Mouse (Mus musculus): ENCODE results near the gene Olfr994. TPM values are rescaled to one million over a fixed set of nuclear protein-coding genes. Genes with fewer than 3 reads are reported as not detected.

The Olfr994 gene
- total and polyA plus RNA-seq, 2 experiments from 2014 or later: not detected

DNA sequence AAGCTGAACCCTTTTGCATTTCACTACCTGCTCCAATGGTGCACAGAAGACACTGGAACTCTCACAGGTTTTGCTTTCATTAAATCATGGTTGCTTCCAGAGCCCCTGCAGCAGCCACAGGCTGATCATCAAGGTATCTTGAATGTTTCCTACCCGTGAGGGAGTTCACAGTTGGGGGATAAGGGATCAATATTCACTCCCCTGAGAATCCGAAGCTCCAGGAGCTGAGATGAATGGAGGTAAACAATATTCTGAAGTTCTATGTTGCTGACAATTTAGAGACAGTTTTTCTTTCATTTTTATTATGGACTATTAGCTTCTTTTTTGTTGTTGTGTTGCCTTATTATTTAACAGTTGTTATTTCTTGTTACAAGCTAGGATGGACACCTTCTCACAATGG, 26.9 kb downstream of the Olfr994 start, which contains the start of gene Olfr992:
Gene Olfr992 (minus strand): TSS at position 101 of the 400 bp plus-strand sequence.
- TF ChIP-seq EP300 (IDR thresholded peaks at IDR 0.05; ENCODE audit: low read depth): no peak
- no peaks in the 10 kb centered on the region for H3K4me1 ChIP-seq (ENCODE audit: control insufficient read depth, insufficient read depth)
- H3K9ac ChIP-seq (replicated peaks; ENCODE audit: low read depth, low read length): no peak within 1 kb of the TSS
- no peak within 1 kb of the TSS for H3K4me3 ChIP-seq (ENCODE audit: low read depth, low read length)
- no peak within 1 kb of the TSS for H3K4me2 ChIP-seq (ENCODE audit: low read depth, low read length)
- DNase-seq (ENCODE audit: low spot score) (no peak), ATAC-seq (ENCODE audit: insufficient read depth, low read depth) (no peak)
- H3K27ac ChIP-seq (ENCODE audit: low read depth): no peak within 1 kb of the TSS
- H3K36me3 ChIP-seq (replicated peaks; ENCODE audit: control insufficient read depth, insufficient read depth, low read length): no peaks in the 10 kb centered on the region
- WGBS: 40% methylated on average over 2 of the region's 2 CpGs
- H3K27me3 ChIP-seq (ENCODE audit: control insufficient read depth, insufficient read depth, low read length): no peaks in the 10 kb centered on the region
- no peaks in the 10 kb centered on the region for H3K9me3 ChIP-seq (replicated peaks; ENCODE audit: control insufficient read depth, low read length)

Other genes with a start within 250 kb of the Olfr994 start
- gene Lrrc55, start 239.3 kb downstream of the Olfr994 start, total RNA-seq (2014; rRNA removed; ENCODE audit: low replicate concordance): 0.35 and 0.38 TPM in 2 replicates
- gene Lrrc55, start 239.3 kb downstream of the Olfr994 start, polyA plus RNA-seq (2015; fragmentation: Nextera tagmentation; extraction: Ambion mirVana): 0.40 and 0.52 TPM in 2 replicates
- not detected in 2 replicates for gene Olfr987, start 97.1 kb downstream of the Olfr994 start, total RNA-seq (2014; rRNA removed; ENCODE audit: low replicate concordance)
- not detected in 2 replicates for gene Olfr987, start 97.1 kb downstream of the Olfr994 start, polyA plus RNA-seq (2015; fragmentation: Nextera tagmentation; extraction: Ambion mirVana)
- gene Olfr988, start 73.2 kb downstream of the Olfr994 start, total RNA-seq (2014; rRNA removed; ENCODE audit: low replicate concordance): not detected in 2 replicates
- gene Olfr988, start 73.2 kb downstream of the Olfr994 start, polyA plus RNA-seq (2015; fragmentation: Nextera tagmentation; extraction: Ambion mirVana): not detected in 2 replicates
- gene Olfr992, start 27.0 kb downstream of the Olfr994 start, total RNA-seq (2014; rRNA removed; ENCODE audit: low replicate concordance): not detected in 2 replicates
- gene Olfr992, start 27.0 kb downstream of the Olfr994 start, polyA plus RNA-seq (2015; fragmentation: Nextera tagmentation; extraction: Ambion mirVana): not detected in 2 replicates
- not detected in 2 replicates for gene Olfr993, start 21.6 kb downstream of the Olfr994 start, total RNA-seq (2014; rRNA removed; ENCODE audit: low replicate concordance)
- not detected in 2 replicates for gene Olfr993, start 21.6 kb downstream of the Olfr994 start, polyA plus RNA-seq (2015; fragmentation: Nextera tagmentation; extraction: Ambion mirVana)
- not detected in 2 replicates for gene Olfr995, start 7.2 kb upstream of the Olfr994 start, total RNA-seq (2014; rRNA removed; ENCODE audit: low replicate concordance)
- not detected in 2 replicates for gene Olfr995, start 7.2 kb upstream of the Olfr994 start, polyA plus RNA-seq (2015; fragmentation: Nextera tagmentation; extraction: Ambion mirVana)
- not detected in 2 replicates for gene 4833423E24Rik, start 82.6 kb upstream of the Olfr994 start, total RNA-seq (2014; rRNA removed; ENCODE audit: low replicate concordance)
- gene 4833423E24Rik, start 82.6 kb upstream of the Olfr994 start, polyA plus RNA-seq (2015; fragmentation: Nextera tagmentation; extraction: Ambion mirVana): not detected in 2 replicates
- gene Olfr996, start 142.8 kb upstream of the Olfr994 start, total RNA-seq (2014; rRNA removed; ENCODE audit: low replicate concordance): not detected in 2 replicates
- not detected in 2 replicates for gene Olfr996, start 142.8 kb upstream of the Olfr994 start, polyA plus RNA-seq (2015; fragmentation: Nextera tagmentation; extraction: Ambion mirVana)
- not detected in 2 replicates for gene Olfr998, start 152.5 kb upstream of the Olfr994 start, total RNA-seq (2014; rRNA removed; ENCODE audit: low replicate concordance)
- not detected in 2 replicates for gene Olfr998, start 152.5 kb upstream of the Olfr994 start, polyA plus RNA-seq (2015; fragmentation: Nextera tagmentation; extraction: Ambion mirVana)
- not detected in 2 replicates for gene Olfr1000, start 175.5 kb upstream of the Olfr994 start, total RNA-seq (2014; rRNA removed; ENCODE audit: low replicate concordance)
- gene Olfr1000, start 175.5 kb upstream of the Olfr994 start, polyA plus RNA-seq (2015; fragmentation: Nextera tagmentation; extraction: Ambion mirVana): not detected in 2 replicates
- gene Olfr1002, start 214.3 kb upstream of the Olfr994 start, total RNA-seq (2014; rRNA removed; ENCODE audit: low replicate concordance): not detected in 2 replicates
- not detected in 2 replicates for gene Olfr1002, start 214.3 kb upstream of the Olfr994 start, polyA plus RNA-seq (2015; fragmentation: Nextera tagmentation; extraction: Ambion mirVana)
- not detected in 2 replicates for gene Olfr154, start 228.0 kb upstream of the Olfr994 start, total RNA-seq (2014; rRNA removed; ENCODE audit: low replicate concordance)
- gene Olfr154, start 228.0 kb upstream of the Olfr994 start, polyA plus RNA-seq (2015; fragmentation: Nextera tagmentation; extraction: Ambion mirVana): not detected in 2 replicates
- gene Olfr1006, start 242.3 kb upstream of the Olfr994 start, total RNA-seq (2014; rRNA removed; ENCODE audit: low replicate concordance): not detected in 2 replicates
- not detected in 2 replicates for gene Olfr1006, start 242.3 kb upstream of the Olfr994 start, polyA plus RNA-seq (2015; fragmentation: Nextera tagmentation; extraction: Ambion mirVana)